Mouse (Mus musculus) lung, postnatal 0 days (tissue): Measurements from ENCODE around the gene Efhd1.

ENCODE experiments used
- CTCF ChIP-seq: IDR thresholded peaks from 2 replicates; pipeline ENCODE4 v1.5.1; 2016; ENCODE audit warnings: antibody characterized with exemption, mild to moderate bottlenecking
- EP300 ChIP-seq: IDR thresholded peaks from 2 replicates; pipeline ENCODE4 v1.6.1; 2016; ENCODE audit warnings: antibody characterized with exemption, mild to moderate bottlenecking, control low read depth

DNA sequence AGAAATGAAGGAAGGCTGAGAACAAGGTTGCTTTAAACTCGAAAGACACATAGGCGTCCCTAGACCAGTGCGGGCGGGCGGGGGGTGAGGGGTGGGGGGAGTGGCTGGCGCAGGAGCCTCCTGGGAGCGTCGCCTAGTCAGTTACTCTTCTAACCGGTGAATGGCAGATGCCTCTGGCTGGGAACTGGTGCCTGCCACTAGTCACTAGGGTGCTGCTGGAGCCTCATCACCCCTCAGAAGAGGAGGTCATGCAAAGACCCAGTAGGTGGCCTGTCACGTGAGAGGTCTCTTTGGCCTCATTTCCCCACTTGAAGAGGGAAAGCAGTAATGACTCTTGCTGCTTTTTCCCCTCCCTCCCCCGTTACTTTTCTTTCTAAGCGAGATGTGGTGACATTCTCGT, 1.0 kb downstream of the Efhd1 start:
- no peak for TF ChIP-seq CTCF
- TF ChIP-seq EP300 = no peak
